Mouse (Mus musculus) CH12.LX (cell line): Measurements from ENCODE around the gene Stk38l.
"Not testable (repeated sequence)": the region's sequence is repeated elsewhere in the genome, so short reads cannot be mapped to it uniquely, and the experiment has no call there.

ENCODE experiments used
- BHLHE40 ChIP-seq: IDR thresholded peaks from 2 replicates; pipeline ENCODE4 v1.6.1; 2011; ENCODE audit warnings: mild to moderate bottlenecking, low read depth, low read length, improper control_type of control experiment
- CTCF ChIP-seq, 2 experiments: IDR thresholded peaks in 1 of 2; conservative IDR thresholded peaks in 1 of 2; 2 replicates each; pipeline ENCODE4 v1.5.1; 2011 to 2012; ENCODE audit warnings: low read depth in 2 of 2, low read length in 2 of 2, improper control_type of control experiment in 1 of 2, inconsistent platforms in 1 of 2, mild to moderate bottlenecking in 1 of 2, moderate library complexity in 1 of 2
- ZNF384 ChIP-seq: IDR thresholded peaks from 2 replicates; pipeline ENCODE4 v1.6.1; 2012; ENCODE audit warnings: low read depth, low read length, improper control_type of control experiment, inconsistent platforms

DNA sequence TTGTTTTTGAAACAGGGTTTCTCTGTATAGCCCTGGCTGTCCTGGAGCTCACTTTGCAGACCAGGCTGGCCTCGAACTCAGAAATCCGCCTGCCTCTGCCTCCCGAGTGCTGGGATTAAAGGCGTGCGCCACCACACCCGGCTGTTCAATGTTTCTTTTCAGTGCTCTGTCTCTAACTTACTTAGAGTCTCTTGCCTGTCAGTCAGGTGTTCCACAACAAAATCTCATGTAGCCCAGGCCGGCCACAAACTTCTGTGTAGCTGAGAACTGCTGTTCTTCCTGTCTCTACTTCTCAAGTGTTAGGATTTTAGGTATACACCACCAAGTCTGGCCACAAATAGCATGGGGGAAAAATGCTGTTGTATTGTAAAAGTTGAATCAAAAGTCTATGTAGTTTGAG lies 19.5 kb downstream of the Stk38l start:
- not testable (repeated sequence) for TF ChIP-seq CTCF (conservative IDR thresholded peaks at IDR 0.05 in 1 of 2, IDR thresholded peaks at IDR 0.05 in 1 of 2; ENCODE audit: low read depth in 2 of 2, low read length in 2 of 2); BHLHE40; ZNF384
